Mouse (Mus musculus): ENCODE measurements around the gene Dab2ip. TPM values are rescaled to one million over a fixed set of nuclear protein-coding genes. Genes with fewer than 3 reads are reported as not detected.

Dab2ip gene
- polyA plus RNA-seq, 1 experiment from 2014 or later: 50.5 TPM

DNA sequence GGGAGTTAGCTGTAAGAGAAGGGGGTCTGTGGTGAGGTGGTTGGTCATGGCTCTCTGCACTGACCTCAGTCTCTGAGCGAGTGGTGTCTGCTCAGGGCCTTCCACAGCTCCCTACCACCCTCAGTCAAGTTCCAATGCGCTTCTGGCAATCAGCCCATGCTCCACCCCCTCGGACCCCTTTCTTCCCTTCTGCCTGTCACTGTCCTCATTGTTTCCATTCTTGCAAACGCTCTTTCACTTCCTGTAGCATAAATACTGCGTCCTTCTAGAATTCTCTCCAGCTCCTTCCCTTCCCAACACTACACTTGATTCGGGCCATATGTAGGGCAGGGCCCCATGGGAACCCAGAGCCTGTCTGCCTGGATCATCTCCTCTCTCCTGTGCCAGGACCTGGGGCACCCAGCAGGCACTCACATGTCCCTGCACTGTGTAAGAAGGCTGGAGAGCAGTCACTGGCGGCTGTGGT is 12.9 kb upstream of the Dab2ip start:
- Histone ChIP-seq H3K36me3 (ENCODE audit: control insufficient read depth, insufficient read depth, low read length) (no peaks in the 10 kb centered on the region), H3K27ac (replicated peaks; ENCODE audit: low read depth, low read length) (no peak overlapping the region), H3K4me2 (ENCODE audit: low read depth, low read length) (peak overlapping the region; percentile 55), H3K4me1 (ENCODE audit: control insufficient read depth, insufficient read depth, low read length) (peaks cover 7% of the 10 kb centered on the region; the same call in 1 of the 2 replicates), H3K4me3 (ENCODE audit: low read depth, low read length) (peak overlapping the region; percentile 21; the same call in 1 of the 2 replicates), H3K9ac (ENCODE audit: low read depth, low read length) (no peak overlapping the region), H3K9me3 (ENCODE audit: control insufficient read depth, low read length) (no peaks in the 10 kb centered on the region), H3K27me3 (replicated peaks; ENCODE audit: control insufficient read depth, insufficient read depth, low read length) (no peaks in the 10 kb centered on the region)
- ATAC-seq (ENCODE audit: low read depth) (peak; percentile 61), DNase-seq (ENCODE audit: low spot score) (peak; percentile 60)
- WGBS: 10% methylated on average over 6 of the region's 7 CpGs

DNA sequence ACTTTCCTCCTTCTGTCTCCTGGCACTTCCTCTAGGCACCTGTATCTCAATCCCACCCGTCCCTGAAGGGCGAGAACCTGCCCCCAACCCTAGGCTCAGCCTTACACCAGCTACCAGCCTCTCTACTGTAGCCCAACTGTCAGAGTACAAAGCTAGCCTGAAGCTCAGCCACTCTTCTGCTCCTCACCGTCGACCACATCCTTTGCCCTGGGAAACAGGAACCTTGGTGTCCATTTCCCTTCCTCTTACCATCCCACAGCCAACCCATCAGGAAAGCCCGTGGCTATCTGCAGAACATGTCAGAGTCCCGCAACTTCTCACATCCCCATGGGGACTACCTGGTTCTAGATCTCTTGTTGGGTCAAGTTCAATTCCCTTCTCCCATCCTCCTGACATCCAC is 11.6 kb upstream of the Dab2ip start:
- no peaks in the 10 kb centered on the region for H3K36me3 ChIP-seq (ENCODE audit: control insufficient read depth, insufficient read depth, low read length)
- H3K27me3 ChIP-seq (replicated peaks; ENCODE audit: control insufficient read depth, insufficient read depth, low read length): no peaks in the 10 kb centered on the region
- 84% methylated on average over 6 of the region's 6 CpGs for WGBS
- H3K4me3 ChIP-seq (ENCODE audit: low read depth, low read length): no peak overlapping the region
- H3K4me1 ChIP-seq (ENCODE audit: control insufficient read depth, insufficient read depth, low read length): peaks cover 7% of the 10 kb centered on the region; the same call in 1 of the 2 replicates
- DNase-seq (ENCODE audit: low spot score): no peak
- H3K9me3 ChIP-seq (ENCODE audit: control insufficient read depth, low read length): no peaks in the 10 kb centered on the region
- ATAC-seq (ENCODE audit: low read depth): no peak
- H3K27ac ChIP-seq (replicated peaks; ENCODE audit: low read depth, low read length): no peak overlapping the region
- no peak overlapping the region for H3K4me2 ChIP-seq (ENCODE audit: low read depth, low read length)
- no peak overlapping the region for H3K9ac ChIP-seq (ENCODE audit: low read depth, low read length)

DNA sequence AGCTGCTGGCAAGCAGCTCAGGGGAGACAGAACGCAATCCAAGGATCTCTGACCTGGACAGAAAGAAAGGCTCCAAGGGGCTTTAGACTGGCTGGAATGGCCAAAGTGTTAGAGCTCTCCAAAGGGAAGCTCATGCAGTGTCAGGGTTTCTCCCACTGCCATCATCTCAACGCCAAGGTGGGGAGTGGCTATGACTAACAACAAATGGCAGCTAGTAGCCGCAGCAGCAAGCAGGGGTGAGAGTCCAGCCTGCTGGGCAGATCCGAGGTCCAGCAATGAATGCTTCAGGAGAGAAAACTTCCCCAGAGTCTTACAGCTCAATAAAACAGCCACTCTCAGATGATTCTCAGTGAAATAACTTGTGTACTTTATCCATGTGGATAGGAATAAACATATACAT is 8.9 kb upstream of the Dab2ip start:
- Histone ChIP-seq H3K27me3 (replicated peaks; ENCODE audit: control insufficient read depth, insufficient read depth, low read length) (no peaks in the 10 kb centered on the region), H3K27ac (replicated peaks; ENCODE audit: low read depth, low read length) (no peak overlapping the region), H3K9ac (ENCODE audit: low read depth, low read length) (no peak overlapping the region)

DNA sequence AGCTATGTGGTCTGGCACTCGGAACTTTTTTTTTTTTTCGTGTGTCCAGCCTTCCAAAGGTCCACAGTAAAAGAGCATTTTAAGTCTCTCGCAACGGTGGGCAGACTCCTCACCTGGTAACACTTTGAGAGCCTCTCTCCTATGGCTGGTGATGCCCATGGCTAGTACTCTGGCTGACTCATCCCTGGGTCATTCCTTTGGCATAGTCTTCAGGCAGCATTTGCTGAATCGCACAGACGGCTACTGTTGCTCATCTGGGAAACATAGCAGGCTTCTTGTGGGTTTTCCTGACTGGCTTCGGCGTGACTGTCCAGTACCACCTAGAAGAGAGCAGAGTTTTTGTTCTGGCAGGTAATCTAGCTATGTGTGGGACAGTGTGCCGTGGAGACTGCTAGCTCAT is 8.0 kb upstream of the Dab2ip start:
- WGBS: 83% methylated on average over 9 of the region's 9 CpGs
- no peak overlapping the region for H3K4me2 ChIP-seq (ENCODE audit: low read depth, low read length)
- H3K9ac ChIP-seq (ENCODE audit: low read depth, low read length): no peak overlapping the region
- H3K4me3 ChIP-seq (ENCODE audit: low read depth, low read length): no peak overlapping the region
- DNase-seq (ENCODE audit: low spot score) (no peak), ATAC-seq (ENCODE audit: low read depth) (no peak)
- no peaks in the 10 kb centered on the region for H3K9me3 ChIP-seq (ENCODE audit: control insufficient read depth, low read length)
- H3K27me3 ChIP-seq (replicated peaks; ENCODE audit: control insufficient read depth, insufficient read depth, low read length): no peaks in the 10 kb centered on the region
- peaks cover 3% of the 10 kb centered on the region; the same call in 1 of the 2 replicates for H3K4me1 ChIP-seq (ENCODE audit: control insufficient read depth, insufficient read depth, low read length)
- H3K36me3 ChIP-seq (ENCODE audit: control insufficient read depth, insufficient read depth, low read length): no peaks in the 10 kb centered on the region
- no peak overlapping the region for H3K27ac ChIP-seq (replicated peaks; ENCODE audit: low read depth, low read length)

More for the DNA sequence above, 8.9 kb upstream of the Dab2ip start:
- peaks cover 7% of the 10 kb centered on the region; the same call in 1 of the 2 replicates for H3K4me1 ChIP-seq (ENCODE audit: control insufficient read depth, insufficient read depth, low read length)
- no peak overlapping the region for H3K4me2 ChIP-seq (ENCODE audit: low read depth, low read length)
- no peaks in the 10 kb centered on the region for H3K36me3 ChIP-seq (ENCODE audit: control insufficient read depth, insufficient read depth, low read length)
- WGBS: 57% methylated on average over 4 of the region's 4 CpGs
- DNase-seq (ENCODE audit: low spot score) (no peak), ATAC-seq (ENCODE audit: low read depth) (no peak)
- no peaks in the 10 kb centered on the region for H3K9me3 ChIP-seq (ENCODE audit: control insufficient read depth, low read length)
- H3K4me3 ChIP-seq (ENCODE audit: low read depth, low read length): no peak overlapping the region

DNA sequence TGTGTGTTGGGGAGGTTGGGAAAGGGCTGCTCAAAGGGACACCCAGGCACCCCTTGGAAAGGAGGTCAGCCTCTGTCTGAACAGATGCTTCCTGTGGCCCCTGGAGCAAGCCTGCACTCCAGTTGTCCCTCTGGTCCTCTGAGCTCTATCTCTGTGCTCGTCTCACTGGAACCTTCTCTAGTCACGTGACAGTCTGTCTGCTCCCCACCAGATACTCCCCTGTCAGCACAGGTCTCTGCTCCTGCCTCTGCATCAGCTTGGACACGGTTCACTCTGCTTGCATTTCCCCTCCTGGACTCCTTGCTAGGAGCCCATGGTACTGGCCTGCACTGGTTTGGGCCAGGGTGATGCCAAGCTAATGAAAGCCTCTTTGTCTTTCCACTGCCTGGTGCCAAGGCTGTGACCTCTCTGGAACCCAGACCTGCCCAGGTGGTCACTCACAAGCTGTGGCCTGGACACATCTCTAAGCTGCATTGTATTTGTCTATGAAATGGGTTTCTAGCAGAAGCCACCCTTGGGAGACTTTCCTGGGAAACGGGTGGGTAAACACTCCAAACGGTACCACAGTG is 1.1 kb upstream of the Dab2ip start:
- 59% methylated on average over 5 of the region's 5 CpGs for WGBS

DNA sequence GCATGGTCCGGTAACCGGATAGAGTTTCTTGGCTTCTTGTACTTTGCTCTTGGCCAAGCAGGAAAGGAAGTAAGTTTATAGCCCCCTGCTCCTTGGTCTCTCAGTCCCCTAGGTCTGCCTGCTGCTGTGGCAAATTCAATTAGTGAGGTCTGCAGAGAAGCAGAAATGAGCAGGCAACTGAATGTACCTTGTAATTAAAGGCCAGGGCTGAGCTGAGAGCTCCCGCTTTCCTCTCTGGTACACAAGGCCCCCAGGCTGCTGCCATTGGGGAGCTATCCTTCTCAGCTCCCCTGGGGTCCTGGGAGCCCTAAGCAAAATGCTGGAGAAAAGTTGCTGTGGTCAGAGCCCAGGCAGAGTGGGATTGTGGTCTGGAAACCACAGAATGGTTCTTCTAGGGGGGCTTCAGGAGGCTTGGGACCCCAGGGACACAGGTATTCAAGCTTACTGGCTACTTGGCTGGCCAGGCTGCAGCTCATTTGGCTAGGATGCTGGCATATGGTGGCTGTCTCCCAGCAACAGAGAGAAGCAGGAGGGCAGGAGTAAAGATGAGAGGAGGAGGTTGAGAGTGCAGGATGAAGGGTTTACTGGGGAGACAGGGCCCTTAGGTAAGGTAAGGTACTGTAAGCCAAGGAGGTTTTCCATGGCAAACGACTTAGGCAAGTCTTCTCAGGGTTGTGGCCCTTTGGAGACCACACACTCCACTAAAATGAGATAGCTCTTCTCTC is 922 bp downstream of the Dab2ip start:
- ATAC-seq (ENCODE audit: low read depth) (peak; percentile 28; the same call in 1 of the 2 replicates), DNase-seq (ENCODE audit: low spot score) (peak; percentile 40)
- H3K36me3 ChIP-seq (ENCODE audit: control insufficient read depth, insufficient read depth, low read length): no peaks in the 10 kb centered on the region
- H3K9me3 ChIP-seq (ENCODE audit: control insufficient read depth, low read length): no peaks in the 10 kb centered on the region
- peaks cover 33% of the 10 kb centered on the region for H3K4me1 ChIP-seq (ENCODE audit: control insufficient read depth, insufficient read depth, low read length)
- peak overlapping the region; percentile 75 for H3K27ac ChIP-seq (replicated peaks; ENCODE audit: low read depth, low read length)
- peak overlapping the region; percentile 49 for H3K4me2 ChIP-seq (ENCODE audit: low read depth, low read length)
- peak overlapping the region; percentile 23 for H3K4me3 ChIP-seq (ENCODE audit: low read depth, low read length)
- 41% methylated on average over 4 of the region's 4 CpGs for WGBS
- H3K27me3 ChIP-seq (replicated peaks; ENCODE audit: control insufficient read depth, insufficient read depth, low read length): no peaks in the 10 kb centered on the region
- peak overlapping the region; percentile 50 for H3K9ac ChIP-seq (ENCODE audit: low read depth, low read length)

More for the DNA sequence above, 1.1 kb upstream of the Dab2ip start:
- H3K4me1 ChIP-seq (ENCODE audit: control insufficient read depth, insufficient read depth, low read length): peaks cover 33% of the 10 kb centered on the region
- ATAC-seq (ENCODE audit: low read depth) (no peak), DNase-seq (ENCODE audit: low spot score) (no peak)
- H3K9ac ChIP-seq (ENCODE audit: low read depth, low read length): no peak overlapping the region
- no peaks in the 10 kb centered on the region for H3K9me3 ChIP-seq (ENCODE audit: control insufficient read depth, low read length)
- H3K4me3 ChIP-seq (ENCODE audit: low read depth, low read length): no peak overlapping the region
- no peaks in the 10 kb centered on the region for H3K36me3 ChIP-seq (ENCODE audit: control insufficient read depth, insufficient read depth, low read length)
- H3K27ac ChIP-seq (replicated peaks; ENCODE audit: low read depth, low read length): no peak overlapping the region
- no peaks in the 10 kb centered on the region for H3K27me3 ChIP-seq (replicated peaks; ENCODE audit: control insufficient read depth, insufficient read depth, low read length)
- no peak overlapping the region for H3K4me2 ChIP-seq (ENCODE audit: low read depth, low read length)

DNA sequence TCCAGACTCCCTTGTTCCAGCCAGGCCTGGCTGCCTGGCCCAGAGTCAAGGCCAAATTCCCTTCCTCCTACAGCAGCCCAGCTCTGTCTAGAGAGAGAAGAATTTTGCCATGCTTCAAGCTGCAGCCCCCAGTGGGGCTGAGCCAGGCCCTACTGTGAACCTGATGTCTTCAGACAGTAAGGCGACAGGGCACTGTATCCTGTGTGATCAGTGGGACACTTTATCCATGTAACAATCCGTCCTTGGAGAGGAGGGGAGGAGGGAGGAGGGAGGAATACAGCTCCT is 1.4 kb downstream of the Dab2ip start:
- H3K9ac ChIP-seq (ENCODE audit: low read depth, low read length): no peak overlapping the region
- peaks cover 33% of the 10 kb centered on the region for H3K4me1 ChIP-seq (ENCODE audit: control insufficient read depth, insufficient read depth, low read length)
- 37% methylated on average over 2 of the region's 2 CpGs for WGBS
- peak overlapping the region; percentile 75; the same call in 1 of the 2 replicates for H3K27ac ChIP-seq (replicated peaks; ENCODE audit: low read depth, low read length)
- DNase-seq (ENCODE audit: low spot score) (peak; percentile 42), ATAC-seq (ENCODE audit: low read depth) (peak; percentile 37)
- no peak overlapping the region for H3K4me3 ChIP-seq (ENCODE audit: low read depth, low read length)
- H3K27me3 ChIP-seq (replicated peaks; ENCODE audit: control insufficient read depth, insufficient read depth, low read length): no peaks in the 10 kb centered on the region
- no peaks in the 10 kb centered on the region for H3K36me3 ChIP-seq (ENCODE audit: control insufficient read depth, insufficient read depth, low read length)
- H3K9me3 ChIP-seq (ENCODE audit: control insufficient read depth, low read length): no peaks in the 10 kb centered on the region
- H3K4me2 ChIP-seq (ENCODE audit: low read depth, low read length): peak overlapping the region; percentile 49

DNA sequence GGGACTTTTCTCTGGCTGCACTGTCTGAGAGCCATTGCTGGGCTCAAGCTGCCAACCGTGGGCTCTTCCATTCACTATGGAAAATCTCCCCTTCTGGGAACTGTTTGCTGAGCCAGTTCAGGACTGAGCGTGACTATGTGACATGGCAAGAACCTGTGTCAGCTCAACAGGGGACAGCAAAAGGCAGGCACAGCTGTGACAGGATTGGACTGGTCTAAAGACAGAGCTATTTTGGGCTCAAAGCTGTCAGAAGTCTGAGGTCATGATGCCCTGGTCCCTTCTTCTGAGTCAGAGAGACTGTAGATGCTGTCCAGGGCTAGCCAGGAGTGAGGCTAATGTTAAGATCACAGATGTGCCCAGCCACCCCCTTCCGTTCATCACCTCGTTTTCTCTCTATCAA is 5.7 kb downstream of the Dab2ip start:
- Histone ChIP-seq H3K4me3 (ENCODE audit: low read depth, low read length) (no peak overlapping the region), H3K4me2 (ENCODE audit: low read depth, low read length) (no peak overlapping the region), H3K36me3 (ENCODE audit: control insufficient read depth, insufficient read depth, low read length) (no peaks in the 10 kb centered on the region), H3K4me1 (ENCODE audit: control insufficient read depth, insufficient read depth, low read length) (peaks cover 17% of the 10 kb centered on the region), H3K9me3 (ENCODE audit: control insufficient read depth, low read length) (no peaks in the 10 kb centered on the region), H3K9ac (ENCODE audit: low read depth, low read length) (no peak overlapping the region), H3K27me3 (replicated peaks; ENCODE audit: control insufficient read depth, insufficient read depth, low read length) (no peaks in the 10 kb centered on the region), H3K27ac (replicated peaks; ENCODE audit: low read depth, low read length) (no peak overlapping the region)
- DNase-seq (ENCODE audit: low spot score): no peak
- WGBS: 78% methylated on average over 4 of the region's 4 CpGs
- ATAC-seq (ENCODE audit: low read depth): peak; percentile 27; the same call in 1 of the 2 replicates
